Mouse (Mus musculus): Measurements from ENCODE around the gene Fignl1.

The Fignl1 gene

DNA sequence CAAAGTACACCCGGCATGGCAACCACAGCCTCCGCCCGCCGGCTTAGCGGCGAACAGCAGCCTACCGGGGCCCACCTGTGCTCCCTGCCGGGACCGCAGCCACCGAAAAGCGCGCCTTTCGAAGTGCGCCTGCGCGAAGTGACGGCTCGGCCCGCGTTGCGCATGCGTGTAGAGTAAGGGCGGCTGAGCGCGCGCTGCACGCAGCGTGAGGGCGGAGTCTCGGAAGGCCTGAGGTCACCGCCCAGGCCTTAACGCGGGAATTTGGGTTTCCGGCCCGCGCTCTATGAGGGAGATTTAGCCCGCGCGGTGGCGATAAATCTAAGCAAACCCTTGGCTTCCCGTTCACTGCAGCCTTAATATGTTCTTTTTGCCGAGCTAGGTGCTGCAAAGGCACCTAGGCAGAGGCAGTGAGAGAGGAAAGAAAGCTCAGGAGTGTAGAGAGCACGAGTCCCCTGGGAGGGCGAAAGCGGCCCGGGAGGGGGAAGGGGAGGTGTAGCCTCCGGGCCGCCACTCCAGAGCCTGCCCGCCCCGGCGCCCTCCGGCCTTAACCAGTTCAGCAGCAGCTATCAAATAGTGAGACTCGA, at the start of gene Fignl1:
TSS of gene Fignl1 (minus strand) at position 143 of the 584 bp plus-strand sequence.
- DNase-seq (ENCODE audit: low spot score) = peak; percentile 98

- no peak for DNase-seq (ENCODE audit: low spot score)
These were observed 48.2 kb upstream of the Fignl1 start for GRCm38 (mm10) chr11:11856959-11857358.

- no peak for DNase-seq (ENCODE audit: low spot score)
These were observed 46.9 kb upstream of the Fignl1 start for GRCm38 (mm10) chr11:11855685-11856131.

DNA sequence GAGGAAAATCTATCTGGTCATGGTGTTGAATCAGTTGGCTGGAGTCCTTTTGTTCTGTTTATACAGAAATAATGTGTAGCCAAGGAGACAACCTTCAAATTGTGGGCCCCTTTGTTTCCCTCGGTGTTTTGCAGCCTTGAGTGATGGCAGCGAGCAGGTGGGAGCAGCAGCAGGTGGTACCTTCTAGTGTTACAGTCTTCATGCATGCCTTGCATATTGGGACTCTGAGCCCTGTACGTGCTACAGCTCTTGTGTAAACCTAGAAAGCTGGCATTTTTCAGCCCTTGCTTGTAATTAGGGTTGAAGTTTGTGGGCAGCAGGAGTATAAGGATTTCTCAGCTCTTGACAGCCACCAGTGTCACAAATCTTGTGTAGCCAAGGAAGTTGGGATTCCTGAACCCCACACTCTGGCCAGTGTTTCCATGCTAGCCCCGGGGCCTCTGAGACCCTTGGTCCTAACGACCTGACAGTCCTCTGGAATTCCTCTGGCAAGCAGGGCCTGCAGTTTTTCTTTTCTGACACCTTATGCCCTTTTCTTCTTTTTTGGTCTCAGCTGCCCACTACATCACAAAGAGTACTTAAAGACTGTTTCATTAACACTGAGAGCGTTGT, 46.4 kb upstream of the Fignl1 start:
- no peak for DNase-seq (ENCODE audit: low spot score)

DNA sequence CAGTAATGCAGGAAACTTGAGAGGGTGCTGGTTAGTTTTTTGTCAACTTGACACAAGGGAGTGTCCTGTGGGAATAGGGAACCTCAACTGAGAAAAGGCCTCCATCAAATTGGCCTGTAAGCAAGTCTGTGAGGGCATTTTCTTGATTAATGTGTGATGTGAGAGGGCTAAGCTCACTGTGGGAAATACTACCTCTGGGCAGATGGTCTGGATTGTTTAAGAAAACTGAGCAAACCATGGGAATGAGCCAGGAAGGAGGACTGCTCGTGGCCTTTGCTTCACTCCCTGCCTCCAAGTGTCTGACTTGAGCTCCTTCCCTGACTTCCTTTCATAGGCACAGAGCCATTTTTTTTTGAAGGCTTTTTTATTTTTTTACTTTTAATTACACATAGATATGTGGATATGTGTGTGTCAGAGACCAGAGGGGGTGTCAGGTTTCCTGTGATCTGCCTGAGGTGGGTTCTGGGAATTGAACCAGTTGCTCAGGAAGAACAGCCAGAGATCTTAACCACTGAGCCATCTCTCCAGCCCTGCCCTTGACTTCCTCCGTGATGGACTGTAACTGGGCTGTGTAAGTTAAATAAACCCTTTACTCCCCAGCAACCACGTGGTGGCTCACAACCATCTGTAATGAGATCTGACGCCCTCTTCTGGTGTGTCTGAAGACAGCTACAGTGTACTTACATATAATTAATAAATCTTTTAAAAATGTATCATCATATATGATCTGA, 45.1 kb upstream of the Fignl1 start:
- no peak for DNase-seq (ENCODE audit: low spot score)

DNA sequence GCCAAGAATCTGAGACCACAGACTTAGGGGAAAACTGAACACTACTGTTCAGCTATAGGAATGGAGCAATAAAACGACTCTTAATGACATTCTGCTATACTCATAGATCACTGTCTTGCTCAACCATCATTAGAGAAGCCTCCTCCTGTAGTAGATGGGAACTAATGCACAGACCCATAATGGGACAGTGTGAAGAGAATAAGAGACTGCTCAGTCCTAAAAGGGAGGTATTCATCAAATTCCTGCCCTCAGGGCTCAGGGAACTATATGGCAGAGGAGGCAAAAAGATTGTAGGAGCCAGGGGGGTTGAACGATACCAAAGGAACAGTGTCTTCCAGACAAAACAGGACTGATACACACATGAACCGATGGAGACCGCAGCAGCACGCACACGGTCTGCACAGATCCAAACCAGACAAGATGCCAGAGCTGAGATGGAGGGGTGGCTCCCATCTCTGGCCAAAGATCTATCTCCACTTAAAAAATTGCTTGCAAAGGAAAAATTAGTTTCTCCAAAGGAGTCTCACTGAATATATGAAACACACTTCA, 43.3 kb upstream of the Fignl1 start:
- no peak for DNase-seq (ENCODE audit: low spot score)

DNA sequence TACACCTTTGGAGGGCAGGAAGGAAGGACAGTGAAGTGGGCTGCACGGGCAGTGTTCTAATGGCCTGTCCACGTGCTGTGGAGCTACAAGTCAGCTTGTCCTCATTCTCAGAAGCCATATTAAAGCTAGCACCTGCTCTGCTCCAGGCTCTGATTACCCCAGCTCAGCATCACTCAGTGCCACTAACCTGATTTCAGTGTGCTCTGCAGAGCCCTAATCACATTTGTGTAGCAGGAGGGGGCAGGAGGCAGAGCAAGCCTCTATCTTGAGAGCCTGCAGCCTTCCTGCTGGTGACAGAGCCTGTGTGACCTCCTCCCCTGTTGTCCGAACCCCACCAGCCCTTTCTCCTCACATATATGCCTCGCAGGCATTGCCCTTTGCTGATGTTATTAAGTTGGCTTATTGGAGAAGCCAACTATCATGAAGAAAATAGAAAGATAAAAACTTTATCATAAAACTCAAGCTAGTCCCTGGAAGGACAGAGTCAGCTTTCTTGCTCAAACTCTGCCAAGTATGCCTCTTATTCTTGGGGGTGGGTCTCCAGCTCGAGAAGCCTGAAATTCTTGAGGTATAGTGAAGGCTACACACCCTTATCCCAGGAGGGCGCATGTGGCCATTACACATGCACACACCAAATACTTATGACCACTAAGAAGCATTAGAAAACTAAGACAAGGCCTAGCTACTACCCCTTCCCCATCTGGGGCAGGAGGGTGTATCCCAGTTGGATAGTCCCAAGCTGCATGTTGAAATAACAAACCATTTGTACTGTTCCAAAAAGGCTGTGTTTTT, 41.9 kb upstream of the Fignl1 start:
- no peak for DNase-seq (ENCODE audit: low spot score)

DNA sequence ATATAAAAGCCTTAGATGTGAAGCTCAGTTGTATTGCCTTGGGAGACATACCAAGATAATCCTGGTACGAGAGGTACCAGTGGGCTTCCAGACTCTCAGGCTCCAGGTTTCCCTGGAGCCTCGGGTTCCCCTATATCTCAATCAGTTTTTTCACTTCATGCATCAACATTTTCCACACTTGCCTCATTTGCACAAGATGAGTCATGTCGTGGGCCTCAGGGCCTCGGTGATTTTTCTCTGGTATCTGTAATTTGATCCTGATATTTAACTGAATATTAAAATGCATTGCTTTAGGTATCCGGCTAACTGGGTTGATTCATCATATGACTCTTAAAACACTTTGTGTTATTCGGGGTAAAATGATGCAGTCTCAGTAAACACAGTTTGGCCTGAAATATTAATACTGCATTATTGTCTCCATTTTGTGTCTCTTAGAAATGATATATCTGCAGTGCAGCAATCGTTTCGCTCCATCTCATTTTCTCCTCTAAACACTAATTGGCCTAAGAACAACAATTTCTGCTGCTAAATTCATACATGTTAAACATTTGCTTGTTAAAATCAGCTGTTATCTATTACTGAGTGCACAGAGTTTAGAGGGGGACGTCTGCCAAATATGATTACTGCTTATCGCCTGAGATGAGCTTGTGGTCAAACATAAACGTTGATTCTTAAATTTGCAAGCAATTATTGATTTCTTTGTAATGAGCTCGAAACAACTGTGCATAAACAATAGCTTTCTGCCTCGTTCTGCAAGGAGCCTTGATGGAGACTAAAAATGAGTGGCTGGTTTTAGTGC, 41.0 kb upstream of the Fignl1 start:
- DNase-seq (ENCODE audit: low spot score) = no peak

GRCm38 (mm10) chr11:11848467-11848866, 39.7 kb upstream of the Fignl1 start:
- DNase-seq (ENCODE audit: low spot score) = no peak

- no peak for DNase-seq (ENCODE audit: low spot score)
These were observed 36.3 kb upstream of the Fignl1 start for GRCm38 (mm10) chr11:11845044-11845443.

DNA sequence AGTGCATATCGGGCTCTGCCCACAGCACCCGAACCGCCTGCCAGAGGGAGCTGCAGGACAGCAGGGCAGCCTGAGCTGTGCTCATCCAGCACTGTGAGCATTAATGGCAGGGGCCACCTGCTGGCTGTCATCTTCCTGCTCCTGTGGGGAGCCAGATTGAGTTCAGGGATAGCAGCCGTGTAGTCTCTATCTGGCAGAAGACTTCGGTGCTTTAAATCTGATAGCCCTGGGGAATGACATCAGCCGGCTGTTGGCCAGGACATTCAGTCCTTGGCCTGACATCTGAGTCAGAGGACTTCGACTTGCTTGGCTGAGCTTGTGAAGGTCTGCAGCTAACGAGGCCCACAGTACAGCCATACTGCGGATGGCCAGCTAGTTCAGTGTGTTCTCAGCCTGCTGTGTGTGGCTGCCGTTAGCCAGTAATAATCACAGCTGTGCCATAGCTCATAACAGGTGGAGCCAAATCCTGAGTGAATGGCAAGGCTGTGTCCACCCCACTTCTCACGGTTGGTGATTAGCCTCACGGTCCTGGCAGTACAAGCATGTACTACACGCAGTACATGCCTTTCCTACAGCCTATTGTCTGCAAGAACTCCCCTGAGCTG, 35.7 kb upstream of the Fignl1 start:
- DNase-seq (ENCODE audit: low spot score) = no peak

GRCm38 (mm10) chr11:11841590-11841989, 32.8 kb upstream of the Fignl1 start:
- no peak for DNase-seq (ENCODE audit: low spot score)

DNA sequence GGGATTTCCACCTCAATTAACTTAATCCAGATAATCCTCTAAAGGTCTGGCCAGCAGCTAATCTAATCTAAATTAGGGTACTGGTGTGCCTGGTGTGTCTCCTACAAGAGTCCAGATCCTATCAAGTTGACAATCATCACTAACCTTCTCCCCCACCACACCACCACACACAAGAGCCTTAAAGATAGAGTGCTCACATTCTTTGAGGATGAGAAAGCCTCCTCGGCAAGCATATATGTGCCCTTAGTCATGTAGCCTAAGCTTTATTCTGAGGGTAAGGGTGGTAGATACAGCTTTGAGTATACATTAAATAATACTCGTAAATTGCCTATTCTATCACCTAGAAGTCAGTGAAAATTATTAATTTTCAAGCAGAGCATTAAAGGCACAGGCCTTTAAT, 32.0 kb upstream of the Fignl1 start:
- DNase-seq (ENCODE audit: low spot score) = no peak

- no peak for DNase-seq (ENCODE audit: low spot score)
These were observed 31.1 kb upstream of the Fignl1 start for GRCm38 (mm10) chr11:11839874-11840273.

DNA sequence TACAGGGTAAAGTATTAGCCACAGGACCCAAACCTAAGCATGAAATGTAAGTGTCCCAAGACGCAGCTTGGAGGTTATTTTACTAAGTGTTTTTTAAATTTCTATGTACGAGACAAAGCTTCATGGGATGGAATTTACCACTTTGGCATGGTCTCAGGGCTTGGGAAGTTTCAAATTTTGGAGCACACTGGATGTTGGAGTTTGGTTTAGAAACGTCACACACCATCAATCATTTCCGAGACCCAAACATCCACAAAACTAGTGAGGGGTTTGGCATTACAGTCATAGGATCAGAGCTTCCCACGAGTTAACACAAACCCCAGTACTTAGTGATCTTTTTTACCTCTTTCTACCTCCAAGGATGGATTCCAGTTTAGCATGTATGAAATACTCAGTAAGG, 28.6 kb upstream of the Fignl1 start:
- no peak for DNase-seq (ENCODE audit: low spot score)

- no peak for DNase-seq (ENCODE audit: low spot score)
These were observed 28.1 kb upstream of the Fignl1 start for GRCm38 (mm10) chr11:11836713-11837370.

GRCm38 (mm10) chr11:11836262-11836661, 27.5 kb upstream of the Fignl1 start:
- DNase-seq (ENCODE audit: low spot score) = no peak

DNA sequence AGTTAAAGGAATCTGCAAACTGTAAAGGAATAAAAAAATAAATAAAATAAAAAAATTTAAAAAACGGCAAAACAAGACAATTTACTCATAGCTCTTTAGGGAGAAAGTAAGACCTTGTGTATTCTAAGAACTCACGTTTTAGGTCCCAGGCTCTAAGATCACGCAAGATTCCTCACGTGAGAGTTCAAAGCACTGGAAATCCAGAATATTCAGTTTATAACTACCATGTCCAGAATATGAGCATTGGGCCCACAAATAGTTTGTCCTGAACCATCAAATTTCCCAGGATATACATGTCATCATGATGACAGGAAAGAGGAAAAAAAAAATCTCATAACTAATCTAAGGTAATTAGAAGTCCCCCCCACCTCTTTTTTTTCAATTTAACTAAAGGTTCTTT, 27.0 kb upstream of the Fignl1 start:
- DNase-seq (ENCODE audit: low spot score) = no peak

DNA sequence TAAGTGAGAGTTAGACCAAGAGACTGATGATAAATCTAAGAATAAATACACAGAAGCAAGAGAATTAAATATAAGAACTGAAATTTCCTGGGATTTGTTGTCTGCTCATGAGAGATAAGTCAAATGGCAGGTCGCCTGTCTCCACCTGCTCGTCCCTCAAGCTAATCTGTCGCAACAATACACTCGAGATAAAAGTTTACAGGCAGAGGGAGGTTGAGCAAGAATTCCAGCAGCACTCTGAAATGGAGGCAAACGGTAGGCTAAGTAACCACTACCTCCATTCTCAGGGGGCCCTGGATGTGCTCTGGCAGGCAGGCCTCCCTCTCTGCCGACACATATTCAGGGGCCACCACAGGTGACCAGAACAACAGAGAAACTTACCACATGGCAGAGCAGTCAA, 26.6 kb upstream of the Fignl1 start:
- DNase-seq (ENCODE audit: low spot score) = no peak

GRCm38 (mm10) chr11:11833100-11833499, 24.3 kb upstream of the Fignl1 start:
- no peak for DNase-seq (ENCODE audit: low spot score)

- DNase-seq (ENCODE audit: low spot score) = no peak
These were observed 24.0 kb upstream of the Fignl1 start for GRCm38 (mm10) chr11:11832755-11833084.

All from T-cell, adult 2 months (primary cell).